In the genomic region with DNA sequence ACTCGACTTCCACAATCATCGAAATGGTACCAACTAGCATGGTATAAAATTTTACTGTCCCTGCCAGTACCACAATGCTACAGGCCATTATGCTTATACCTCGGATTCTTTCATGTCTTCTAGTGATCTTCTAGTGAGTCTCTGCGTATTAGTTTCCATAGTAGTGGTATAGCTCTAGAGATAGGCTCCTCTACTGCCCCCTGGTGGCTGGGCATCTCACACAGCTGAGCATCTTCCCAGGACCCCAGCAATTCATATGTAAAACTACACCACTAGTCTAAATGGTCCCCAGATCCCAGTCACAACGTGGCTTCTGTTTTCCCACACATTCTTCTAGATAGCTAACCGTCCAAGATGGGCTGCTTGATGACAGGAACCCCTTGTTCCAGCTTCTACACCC, we compare ENCODE assay signal across 9 mouse cellular contexts. TPM values are rescaled to one million over a fixed set of nuclear protein-coding genes. Genes with fewer than 3 reads are reported as not detected.
DNase-seq lines count a peak whose midpoint lies in the region; ATAC-seq lines count a peak whose summit lies in the region.
"Had no signal": no experiment of that assay in that cellular context is flagged by ENCODE, and none has a peak within 500 bp of the region (broad histone marks: within the 10 kb centered on the region; RNA-seq: fewer than 3 reads in every experiment).

No protein-coding gene starts in this region.

- WGBS in liver, embryonic 12.5 days (ENCODE audit: insufficient replicate concordance), result 54% methylated on average over 6 of the region's 6 CpGs
- 64% methylated on average over 6 of the region's 6 CpGs for WGBS in embryonic facial prominence, embryonic 12.5 days
- WGBS in limb, embryonic 10.5 days, result 71% methylated on average over 6 of the region's 6 CpGs

- H3K36me3 ChIP-seq in liver, embryonic 12.5 days, result no peaks in the 10 kb centered on the region
- no peaks in the 10 kb centered on the region for H3K36me3 ChIP-seq in embryonic facial prominence, embryonic 12.5 days
- no peaks in the 10 kb centered on the region for H3K36me3 ChIP-seq in limb, embryonic 10.5 days

- no peak overlapping the region for H3K27ac ChIP-seq in liver, embryonic 12.5 days
- no peak overlapping the region for H3K27ac ChIP-seq in embryonic facial prominence, embryonic 12.5 days
- no peak overlapping the region for H3K27ac ChIP-seq in limb, embryonic 10.5 days
- H3K27ac ChIP-seq: macrophage had no signal

- no peak overlapping the region for H3K4me3 ChIP-seq in liver, embryonic 12.5 days
- H3K4me3 ChIP-seq in embryonic facial prominence, embryonic 12.5 days, result no peak overlapping the region
- H3K4me3 ChIP-seq in limb, embryonic 10.5 days, result no peak overlapping the region

- peaks cover 13% of the 10 kb centered on the region for H3K4me1 ChIP-seq in liver, embryonic 12.5 days
- H3K4me1 ChIP-seq in embryonic facial prominence, embryonic 12.5 days, result peaks cover 7% of the 10 kb centered on the region; the same call in 1 of the 2 replicates
- H3K4me1 ChIP-seq in limb, embryonic 10.5 days, result no peaks in the 10 kb centered on the region; the same call in 1 of the 2 replicates

- DNase-seq in liver, result peak; percentile 69
- DNase-seq in R1 (ENCODE audit: low read depth, low spot score), result peak; percentile 82
- peak; percentile 54 to 68 for DNase-seq in heart, postnatal 14 days
- DNase-seq in limb, embryonic 10.5 days (ENCODE audit: low spot score), result peak; percentile 39
- DNase-seq in retina, postnatal 1 day, result peak; percentile 46

- H3K9ac ChIP-seq in liver, embryonic 12.5 days, result no peak overlapping the region
- no peak overlapping the region for H3K9ac ChIP-seq in embryonic facial prominence, embryonic 12.5 days

- H3K9me3 ChIP-seq in liver, embryonic 12.5 days (replicated peaks), result no peaks in the 10 kb centered on the region
- no peaks in the 10 kb centered on the region for H3K9me3 ChIP-seq in embryonic facial prominence, embryonic 12.5 days
- no peaks in the 10 kb centered on the region for H3K9me3 ChIP-seq in limb, embryonic 10.5 days (replicated peaks)

- no peaks in the 10 kb centered on the region for H3K27me3 ChIP-seq in liver, embryonic 12.5 days (replicated peaks)
- H3K27me3 ChIP-seq in embryonic facial prominence, embryonic 12.5 days, result no peaks in the 10 kb centered on the region
- no peaks in the 10 kb centered on the region for H3K27me3 ChIP-seq in limb, embryonic 10.5 days (ENCODE audit: low read depth, poor library complexity, severe bottlenecking)

- no peak for ATAC-seq in liver, embryonic 12.5 days
- ATAC-seq in embryonic facial prominence, embryonic 12.5 days (ENCODE audit: insufficient number of reproducible peaks, insufficient read depth, low FRiP score, low TSS enrichment), result no peak
- no peak for ATAC-seq in activated CD4-positive, CD25-positive, alpha-beta regulatory T cell, adult 4 months

- intact Hi-C loops in heart, postnatal 14 days (cut with DNase I), result loop anchor here (5.0 kb wide), 1 partner anchor 57 kb away; no protein-coding TSS in a partner anchor

- no peak overlapping the region for H3K4me2 ChIP-seq in liver, embryonic 12.5 days
- 0 out of 2 replicates have a peak overlapping the region, but pooled peaks have one; percentile 15 for H3K4me2 ChIP-seq in embryonic facial prominence, embryonic 12.5 days (replicated peaks)

RNA-seq across cellular contexts. Expression of gene Nsun7, which starts 59.6 kb away (rescaled TPM):
- 0.05 TPM in 1 of 2 replicates, not detected in the other for polyA plus RNA-seq in liver, embryonic 12.5 days (2016; fragmentation: Nextera tagmentation; extraction: Ambion mirVana)
- 1.5 and 1.6 TPM in 2 replicates for polyA plus RNA-seq in embryonic facial prominence, embryonic 12.5 days (2016; fragmentation: Nextera tagmentation; extraction: Ambion mirVana)
- total RNA-seq in heart, postnatal 14 days (2021), result under 1 TPM; 0.07 to 0.17 TPM
- 0.20 and 0.49 TPM in 2 replicates for polyA plus RNA-seq in limb, embryonic 10.5 days (2016; fragmentation: Nextera tagmentation; extraction: Ambion mirVana)
- polyA plus RNA-seq in activated CD4-positive, CD25-positive, alpha-beta regulatory T cell, adult 4 months (2017; shearing (Covaris generic)), result under 1 TPM; 0.17 to 0.65 TPM
- polyA plus RNA-seq: macrophage had no signal
